Mouse (Mus musculus) lung, embryonic 16.5 days (tissue): ENCODE data around the gene Casp7. TPM values are rescaled to one million over a fixed set of nuclear protein-coding genes. Genes with fewer than 3 reads are reported as not detected.
"Not testable (repeated sequence)": the region's sequence is repeated elsewhere in the genome, so short reads cannot be mapped to it uniquely, and the experiment has no call there.

Source experiments
- ATAC-seq: fragments of 200-750 bp; cut with Nextera tagmentation; 2 replicates; pipeline ENCODE4 v1.8.0; 2017; ENCODE audit warnings: low read depth, mild to moderate bottlenecking, moderate library complexity
- H3K27ac ChIP-seq: fragments of 300-500 bp; sonication (generic); 2 replicates; pipeline ENCODE4 v1.5.1; 2014; ENCODE audit warnings: mild to moderate bottlenecking, control low read depth, low read length
- H3K27me3 ChIP-seq: fragments of 300-500 bp; sonication (generic); 2 replicates; pipeline ENCODE4 v1.6.1; 2014; ENCODE audit warnings: low read depth, low read length, mixed read lengths; ENCODE audit not compliant: control insufficient read depth, insufficient read depth
- H3K36me3 ChIP-seq: fragments of 300-500 bp; sonication (generic); 2 replicates; pipeline ENCODE4 v1.6.1; 2014; ENCODE audit warnings: low read length; ENCODE audit not compliant: control insufficient read depth, insufficient read depth
- H3K4me1 ChIP-seq: fragments of 300-500 bp; sonication (generic); replicated peaks from 2 replicates; pipeline ENCODE4 v1.6.1; 2014; ENCODE audit warnings: low read length, mixed read lengths; ENCODE audit not compliant: control insufficient read depth, insufficient read depth
- H3K4me2 ChIP-seq: fragments of 300-500 bp; sonication (generic); 2 replicates; pipeline ENCODE4 v1.6.1; 2014; ENCODE audit warnings: low read depth, low read length, control low read depth
- H3K4me3 ChIP-seq: fragments of 300-500 bp; sonication (generic); 2 replicates; pipeline ENCODE4 v1.5.1; 2014; ENCODE audit warnings: mild to moderate bottlenecking, low read length, control low read depth
- H3K9ac ChIP-seq: fragments of 300-500 bp; sonication (generic); 2 replicates; pipeline ENCODE4 v1.6.1; 2014; ENCODE audit warnings: low read length, control low read depth
- H3K9me3 ChIP-seq: fragments of 300-500 bp; sonication (generic); 2 replicates; pipeline ENCODE4 v1.6.1; 2016; ENCODE audit warnings: low read length; ENCODE audit not compliant: control insufficient read depth
- WGBS: fragments of 180-500 bp; shearing (Covaris S2); extraction: QIAGEN DNeasy Blood & Tissue Kit; methylation state at CpG from one replicate; pipeline ENCODE4 v1.1.7; 2014; 5-methylcytosine and 5-hydroxymethylcytosine counted together
- polyA plus RNA-seq: library from polyadenylated mRNA; unstranded; fragments of >200 nt; fragmentation: Nextera tagmentation; extraction: Ambion mirVana; gene quantifications from 2 replicates; pipeline ENCODE4 v1.2.1, GENCODE M21; 2015

Gene Casp7
- polyA plus RNA-seq, 1 experiment from 2014 or later: 34.3 TPM

- Histone ChIP-seq H3K27me3 (no peaks in the 10 kb centered on the region), H3K9ac (no peak overlapping the region), H3K9me3 (no peaks in the 10 kb centered on the region), H3K4me1 (no peaks in the 10 kb centered on the region), H3K4me2 (no peak overlapping the region), H3K4me3 (no peak overlapping the region), H3K27ac (no peak overlapping the region), H3K36me3 (peaks cover 28% of the 10 kb centered on the region)
- 96% methylated on average over 4 of the region's 4 CpGs for WGBS
- ATAC-seq: no peak
Measured at GRCm38 (mm10) chr19:56405824-56406223, 8.9 kb downstream of the Casp7 start.

- no peaks in the 10 kb centered on the region for H3K9me3 ChIP-seq
- no peak for ATAC-seq
- H3K27me3 ChIP-seq: no peaks in the 10 kb centered on the region
- H3K9ac ChIP-seq: no peak overlapping the region
- no peak overlapping the region for H3K4me3 ChIP-seq
- no peak overlapping the region for H3K4me2 ChIP-seq
- WGBS: 89% methylated on average over 7 of the region's 7 CpGs
- no peak overlapping the region for H3K27ac ChIP-seq
- peaks cover 28% of the 10 kb centered on the region for H3K36me3 ChIP-seq
- no peaks in the 10 kb centered on the region for H3K4me1 ChIP-seq
Measured at GRCm38 (mm10) chr19:56406581-56406980, 9.7 kb downstream of the Casp7 start.

GRCm38 (mm10) chr19:56409884-56410283 lies 13.0 kb downstream of the Casp7 start:
- H3K27ac ChIP-seq, H3K4me3 ChIP-seq, ATAC-seq, H3K9me3 ChIP-seq, H3K9ac ChIP-seq, H3K27me3 ChIP-seq, H3K4me1 ChIP-seq, H3K4me2 ChIP-seq: not testable (repeated sequence)
- 94% methylated on average over 4 of the region's 4 CpGs for WGBS
- peaks cover 28% of the 10 kb centered on the region for H3K36me3 ChIP-seq

- Histone ChIP-seq H3K4me1 (peaks cover 2% of the 10 kb centered on the region; the same call in 1 of the 2 replicates), H3K4me3 (no peak overlapping the region), H3K9me3 (no peaks in the 10 kb centered on the region), H3K36me3 (no peaks in the 10 kb centered on the region), H3K9ac (no peak overlapping the region), H3K4me2 (no peak overlapping the region), H3K27me3 (no peaks in the 10 kb centered on the region), H3K27ac (no peak overlapping the region)
- ATAC-seq: no peak
- 77% methylated on average over 4 of the region's 4 CpGs for WGBS
Measured at GRCm38 (mm10) chr19:56418404-56418803, 21.5 kb downstream of the Casp7 start.

- no peak for ATAC-seq
- no peak overlapping the region for H3K9ac ChIP-seq
- no peak overlapping the region for H3K27ac ChIP-seq
- peaks cover 2% of the 10 kb centered on the region; the same call in 1 of the 2 replicates for H3K4me1 ChIP-seq
- no peak overlapping the region for H3K4me3 ChIP-seq
- no peaks in the 10 kb centered on the region for H3K27me3 ChIP-seq
- no peaks in the 10 kb centered on the region for H3K9me3 ChIP-seq
- H3K4me2 ChIP-seq: no peak overlapping the region
- no peaks in the 10 kb centered on the region for H3K36me3 ChIP-seq
- 60% methylated on average over 9 of the region's 9 CpGs for WGBS
Measured at GRCm38 (mm10) chr19:56419452-56419851, 22.5 kb downstream of the Casp7 start.

GRCm38 (mm10) chr19:56420345-56420744 lies 23.4 kb downstream of the Casp7 start:
- WGBS: 81% methylated on average over 3 of the region's 3 CpGs
- H3K4me1 ChIP-seq: peaks cover 6% of the 10 kb centered on the region; the same call in 1 of the 2 replicates
- no peak overlapping the region for H3K9ac ChIP-seq
- no peak overlapping the region for H3K4me2 ChIP-seq
- H3K27ac ChIP-seq: no peak overlapping the region
- no peaks in the 10 kb centered on the region for H3K36me3 ChIP-seq
- no peak overlapping the region for H3K4me3 ChIP-seq
- ATAC-seq: no peak
- H3K27me3 ChIP-seq: no peaks in the 10 kb centered on the region
- no peaks in the 10 kb centered on the region for H3K9me3 ChIP-seq

GRCm38 (mm10) chr19:56422476-56423338 lies 25.8 kb downstream of the Casp7 start:
- Histone ChIP-seq H3K4me3 (no peak overlapping the region), H3K27me3 (no peaks in the 10 kb centered on the region), H3K4me1 (peaks cover 10% of the 10 kb centered on the region; the same call in 1 of the 2 replicates), H3K9ac (no peak overlapping the region), H3K4me2 (no peak overlapping the region), H3K27ac (no peak overlapping the region), H3K9me3 (no peaks in the 10 kb centered on the region), H3K36me3 (no peaks in the 10 kb centered on the region)
- ATAC-seq: peak; percentile 62
- 35% methylated on average over 14 of the region's 14 CpGs for WGBS

GRCm38 (mm10) chr19:56423370-56423769 lies 26.4 kb downstream of the Casp7 start:
- 62% methylated on average over 12 of the region's 12 CpGs for WGBS
- H3K27ac ChIP-seq: no peak overlapping the region
- no peak overlapping the region for H3K4me3 ChIP-seq
- peaks cover 10% of the 10 kb centered on the region; the same call in 1 of the 2 replicates for H3K4me1 ChIP-seq
- H3K9ac ChIP-seq: no peak overlapping the region
- no peak overlapping the region for H3K4me2 ChIP-seq
- no peaks in the 10 kb centered on the region for H3K36me3 ChIP-seq
- no peak; the same call in 1 of the 2 replicates for ATAC-seq
- H3K9me3 ChIP-seq: no peaks in the 10 kb centered on the region
- no peaks in the 10 kb centered on the region for H3K27me3 ChIP-seq

GRCm38 (mm10) chr19:56424606-56425395 lies 27.9 kb downstream of the Casp7 start:
- Histone ChIP-seq H3K4me2 (no peak overlapping the region), H3K36me3 (no peaks in the 10 kb centered on the region), H3K4me1 (peaks cover 10% of the 10 kb centered on the region; the same call in 1 of the 2 replicates), H3K9ac (no peak overlapping the region), H3K27ac (no peak overlapping the region), H3K9me3 (no peaks in the 10 kb centered on the region), H3K4me3 (no peak overlapping the region), H3K27me3 (no peaks in the 10 kb centered on the region)
- no peak for ATAC-seq
- WGBS: 63% methylated on average over 17 of the region's 17 CpGs
